Mouse (Mus musculus): ENCODE measurements around the gene Slc25a39.

Slc25a39 gene

DNA sequence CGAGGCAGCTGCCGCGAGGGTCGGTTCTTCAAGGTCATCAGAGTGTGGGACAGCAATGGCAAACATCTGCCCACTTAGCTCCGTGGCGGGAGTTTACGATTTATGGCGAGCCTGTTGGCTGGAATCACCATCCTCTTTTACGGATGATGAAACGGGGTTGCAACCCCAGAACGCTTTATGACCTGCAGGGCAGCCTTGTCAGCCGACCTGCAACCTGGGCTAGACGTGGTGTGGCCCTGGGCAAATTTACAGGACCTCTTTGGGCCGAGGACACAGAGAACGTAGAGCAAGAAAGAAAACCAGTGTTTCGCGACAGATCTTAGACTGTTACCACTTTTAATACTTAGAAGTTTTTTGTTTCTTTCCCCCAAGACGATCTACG lies at the start of gene Slc25a39:
Gene Slc25a39, minus strand, starts transcription at position 113 of the 382 bp plus-strand sequence.
- DNase-seq (ENCODE audit: inconsistent age in 2 of 2, low spot score in 1 of 2), result no peak

DNA sequence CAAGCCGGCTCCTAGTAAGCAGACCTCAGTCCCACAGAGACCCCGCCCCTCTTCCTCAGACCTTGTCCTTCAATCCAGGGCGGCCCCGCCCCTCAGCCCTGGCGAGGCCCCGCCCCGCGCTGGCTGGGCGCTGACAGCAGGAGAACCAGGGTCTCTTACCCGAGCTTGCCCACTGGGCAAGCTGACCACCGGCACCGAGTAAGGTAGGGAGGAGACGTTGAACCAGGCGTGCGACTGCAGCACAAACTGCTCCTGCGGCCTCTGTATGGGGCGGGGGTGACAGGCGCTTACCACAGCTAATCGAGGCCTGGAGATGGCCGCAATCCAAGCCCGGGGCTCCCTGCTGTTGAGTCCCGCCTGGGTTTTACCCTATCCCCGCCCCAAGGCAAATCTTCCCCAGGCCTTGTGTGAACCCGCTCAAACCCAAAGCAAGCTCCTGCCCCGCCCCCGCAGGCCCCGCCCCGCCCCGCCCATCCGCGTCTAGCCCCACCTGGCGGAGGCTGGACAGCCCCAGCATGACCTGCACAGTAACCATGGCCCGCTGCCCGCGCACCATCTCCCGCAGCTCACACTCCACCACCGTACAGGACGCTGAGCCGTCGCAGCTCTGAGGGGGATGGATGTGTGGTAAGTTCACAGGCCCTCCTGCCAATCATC lies 48.1 kb upstream of the Slc25a39 start:
- DNase-seq (ENCODE audit: inconsistent age in 2 of 2, low spot score in 1 of 2), result peak; percentile 82 to 93

GRCm38 (mm10) chr11:102453131-102453530 lies 45.4 kb upstream of the Slc25a39 start:
- DNase-seq (ENCODE audit: inconsistent age in 2 of 2, low spot score in 1 of 2), result peak in 1 of 2 experiments; percentile 16

GRCm38 (mm10) chr11:102449043-102450008 lies 41.6 kb upstream of the Slc25a39 start:
- peak; percentile 24 to 68 for DNase-seq (ENCODE audit: inconsistent age in 2 of 2, low spot score in 1 of 2)

DNA sequence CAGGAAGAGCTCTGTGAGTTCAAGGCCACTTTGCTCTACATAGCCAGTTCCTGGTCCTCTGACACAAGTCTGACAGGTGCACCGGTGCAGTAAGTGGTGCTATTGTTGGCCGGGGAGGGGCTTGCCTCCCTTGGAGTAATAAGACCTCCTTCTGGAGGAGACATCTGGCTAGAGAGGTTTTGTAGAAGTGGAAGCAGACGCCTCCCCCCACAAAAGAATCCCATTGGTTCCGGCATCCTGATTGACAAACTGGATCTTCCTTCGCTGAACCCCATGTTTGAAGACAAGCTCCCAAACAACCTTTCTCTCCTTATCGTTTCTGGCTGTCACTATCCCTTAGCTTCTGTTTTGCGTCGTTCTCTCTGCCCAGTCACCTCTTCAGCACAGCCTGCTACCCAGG lies 40.6 kb upstream of the Slc25a39 start:
- no peak for DNase-seq (ENCODE audit: inconsistent age in 2 of 2, low spot score in 1 of 2)

DNA sequence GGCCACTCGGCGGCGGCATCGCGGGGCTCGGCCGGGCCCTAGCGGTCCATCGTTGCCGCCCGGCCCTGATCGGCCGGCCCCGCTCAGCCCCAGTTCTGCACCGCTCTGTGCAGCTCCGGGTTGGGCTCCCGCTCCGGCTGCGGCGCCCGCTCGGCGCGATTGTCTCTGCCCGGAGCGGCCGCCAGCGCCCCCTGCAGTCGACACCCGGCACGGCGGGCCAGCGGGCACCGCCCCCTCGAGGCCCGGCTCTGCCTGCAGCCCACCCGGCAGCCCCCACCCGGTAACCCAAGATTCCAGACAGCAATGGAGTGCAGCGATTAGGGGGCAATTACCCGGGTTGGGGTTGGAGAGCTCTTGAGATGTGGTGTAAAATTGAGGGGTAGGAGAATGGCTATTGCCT lies 39.8 kb upstream of the Slc25a39 start, which contains the start of gene Fam171a2:
Gene Fam171a2, minus strand, starts transcription at position 186 of the 400 bp plus-strand sequence.
- peak; percentile 75 to 90 for DNase-seq (ENCODE audit: inconsistent age in 2 of 2, low spot score in 1 of 2)

- peak; percentile 38 to 69 for DNase-seq (ENCODE audit: inconsistent age in 2 of 2, low spot score in 1 of 2)
Observed at GRCm38 (mm10) chr11:102446581-102447461, 39.1 kb upstream of the Slc25a39 start.

GRCm38 (mm10) chr11:102445891-102446361 lies 38.2 kb upstream of the Slc25a39 start:
- peak; percentile 37 to 72 for DNase-seq (ENCODE audit: inconsistent age in 2 of 2, low spot score in 1 of 2)

GRCm38 (mm10) chr11:102445264-102445890 lies 37.6 kb upstream of the Slc25a39 start:
- peak; percentile 24 to 53 for DNase-seq (ENCODE audit: inconsistent age in 2 of 2, low spot score in 1 of 2)

- DNase-seq (ENCODE audit: inconsistent age in 2 of 2, low spot score in 1 of 2), result no peak
Observed at GRCm38 (mm10) chr11:102444781-102445180, 37.0 kb upstream of the Slc25a39 start.

- no peak for DNase-seq (ENCODE audit: inconsistent age in 2 of 2, low spot score in 1 of 2)
Observed at GRCm38 (mm10) chr11:102444321-102444720, 36.6 kb upstream of the Slc25a39 start.

GRCm38 (mm10) chr11:102443740-102444139 lies 36.0 kb upstream of the Slc25a39 start:
- no peak for DNase-seq (ENCODE audit: inconsistent age in 2 of 2, low spot score in 1 of 2)

GRCm38 (mm10) chr11:102442089-102442488 lies 34.3 kb upstream of the Slc25a39 start:
- DNase-seq (ENCODE audit: inconsistent age in 2 of 2, low spot score in 1 of 2), result no peak

- no peak for DNase-seq (ENCODE audit: inconsistent age in 2 of 2, low spot score in 1 of 2)
Observed at GRCm38 (mm10) chr11:102441434-102441833, 33.7 kb upstream of the Slc25a39 start.

DNA sequence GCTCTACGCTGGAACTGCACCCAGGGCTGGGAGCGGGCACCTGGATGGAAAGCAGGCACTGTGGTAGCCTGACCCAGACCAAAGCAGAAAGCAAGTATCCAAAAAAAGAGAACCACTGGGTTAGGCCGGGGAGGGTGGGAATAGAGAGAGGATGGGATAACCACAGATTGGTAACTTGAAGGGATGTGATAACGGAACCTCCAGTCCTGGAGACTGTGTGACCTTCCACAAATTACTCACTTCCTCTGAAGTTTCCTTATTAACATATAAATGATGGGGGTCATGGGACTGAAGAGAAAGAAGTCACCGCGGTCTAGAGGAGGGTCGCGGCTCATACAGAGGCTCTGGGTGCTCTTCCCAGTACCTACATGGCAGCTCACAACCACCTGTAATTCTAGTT lies 32.5 kb upstream of the Slc25a39 start:
- peak in 1 of 2 experiments; percentile 3 for DNase-seq (ENCODE audit: inconsistent age in 2 of 2, low spot score in 1 of 2)

- DNase-seq (ENCODE audit: inconsistent age in 2 of 2, low spot score in 1 of 2), result peak in 1 of 2 experiments; percentile 16
Observed at GRCm38 (mm10) chr11:102439093-102440082, 31.6 kb upstream of the Slc25a39 start.

- DNase-seq (ENCODE audit: inconsistent age in 2 of 2, low spot score in 1 of 2), result peak; percentile 84 to 94
Observed at GRCm38 (mm10) chr11:102438212-102439092, 30.7 kb upstream of the Slc25a39 start.
